ENCODE assay signal across 33 mouse cellular contexts in the genomic region with DNA sequence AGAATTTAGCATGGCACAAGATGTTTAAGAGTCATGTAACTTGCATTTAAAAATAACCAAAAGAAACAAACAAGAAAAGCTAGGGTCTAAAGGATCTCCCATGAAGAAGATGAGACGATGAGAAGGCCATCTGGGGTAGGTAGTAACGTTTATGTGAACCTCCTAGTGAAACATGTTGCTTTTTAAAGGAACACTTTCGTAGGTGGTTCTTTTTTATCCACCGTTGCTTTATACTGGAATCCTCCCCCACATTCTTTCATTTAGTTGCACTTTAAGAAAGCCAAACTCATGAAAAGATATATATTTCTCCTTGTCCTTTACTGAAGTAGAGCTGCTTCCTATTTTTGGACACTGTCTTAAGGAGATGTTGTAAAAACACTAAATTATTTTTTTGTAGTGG. TPM values are rescaled to one million over a fixed set of nuclear protein-coding genes. Genes with fewer than 3 reads are reported as not detected.
"Had no signal": no experiment of that assay in that cellular context is flagged by ENCODE, and none has a peak within 500 bp of the region (broad histone marks: within the 10 kb centered on the region; RNA-seq: fewer than 3 reads in every experiment).

No protein-coding gene starts in this region.

- H3K4me1 ChIP-seq: limb, embryonic 10.5 days; limb, embryonic 12.5 days; limb, embryonic 13.5 days; limb, embryonic 15.5 days; liver, embryonic 12.5 days; liver, embryonic 13.5 days; liver, embryonic 15.5 days; lung, embryonic 15.5 days; megakaryocyte, embryonic 14.5 days; midbrain, embryonic 10.5 days; midbrain, embryonic 12.5 days; midbrain, embryonic 13.5 days; midbrain, embryonic 15.5 days; neural tube, embryonic 12.5 days had no signal

- H3K27me3 ChIP-seq: limb, embryonic 12.5 days; limb, embryonic 13.5 days; limb, embryonic 15.5 days; liver, embryonic 12.5 days; liver, embryonic 13.5 days; liver, embryonic 15.5 days; lung, embryonic 15.5 days; megakaryocyte, embryonic 14.5 days; midbrain, embryonic 12.5 days; midbrain, embryonic 13.5 days; midbrain, embryonic 15.5 days; neural tube, embryonic 12.5 days had no signal

- H3K4me2 ChIP-seq: limb, embryonic 12.5 days; limb, embryonic 13.5 days; limb, embryonic 15.5 days; liver, embryonic 11.5 days; liver, embryonic 12.5 days; liver, embryonic 13.5 days; liver, embryonic 15.5 days; lung, embryonic 14.5 days; lung, embryonic 15.5 days; midbrain, embryonic 11.5 days; midbrain, embryonic 12.5 days; midbrain, embryonic 13.5 days; midbrain, embryonic 15.5 days; neural tube, embryonic 12.5 days had no signal

- H3K9me3 ChIP-seq: limb, embryonic 10.5 days; limb, embryonic 12.5 days; limb, embryonic 13.5 days; limb, embryonic 15.5 days; liver, embryonic 12.5 days; liver, embryonic 13.5 days; liver, embryonic 15.5 days; lung, embryonic 15.5 days; megakaryocyte, embryonic 14.5 days; midbrain, embryonic 10.5 days; midbrain, embryonic 12.5 days; midbrain, embryonic 13.5 days; midbrain, embryonic 15.5 days; neural tube, embryonic 12.5 days had no signal

- H3K27ac ChIP-seq: limb, embryonic 10.5 days; limb, embryonic 12.5 days; limb, embryonic 13.5 days; limb, embryonic 15.5 days; liver, embryonic 12.5 days; liver, embryonic 13.5 days; liver, embryonic 14.5 days; liver, embryonic 15.5 days; lung, embryonic 15.5 days; macrophage; midbrain, embryonic 10.5 days; midbrain, embryonic 12.5 days; midbrain, embryonic 13.5 days; midbrain, embryonic 15.5 days; neural tube, embryonic 12.5 days had no signal

- H3K4me3 ChIP-seq: left cerebral cortex, adult 2 months; limb, embryonic 10.5 days; limb, embryonic 12.5 days; limb, embryonic 13.5 days; limb, embryonic 15.5 days; liver, embryonic 12.5 days; liver, embryonic 13.5 days; liver, embryonic 15.5 days; lung, embryonic 15.5 days; megakaryocyte, embryonic 14.5 days; midbrain, embryonic 10.5 days; midbrain, embryonic 12.5 days; midbrain, embryonic 13.5 days; midbrain, embryonic 15.5 days; myocyte; neural tube, embryonic 12.5 days had no signal

- ATAC-seq: liver, embryonic 12.5 days; liver, postnatal 0 days; midbrain, embryonic 13.5 days; midbrain, embryonic 15.5 days; midbrain, embryonic 16.5 days had no signal

- H3K36me3 ChIP-seq: limb, embryonic 10.5 days; limb, embryonic 12.5 days; limb, embryonic 13.5 days; limb, embryonic 15.5 days; liver, embryonic 12.5 days; liver, embryonic 13.5 days; liver, embryonic 15.5 days; lung, embryonic 15.5 days; midbrain, embryonic 10.5 days; midbrain, embryonic 12.5 days; midbrain, embryonic 13.5 days; midbrain, embryonic 15.5 days; neural tube, embryonic 12.5 days had no signal

- DNase-seq: left cerebral cortex, postnatal 4 days; liver; liver, embryonic 13.5 days; liver, postnatal 0 days; lung, adult 18-20 months; lung, adult 2 months; lung, embryonic 14.5 days; lung, postnatal 10 days; lung, postnatal 14 days; lung, postnatal 36 days; lung, postnatal 4 days; midbrain, embryonic 14.5 days had no signal

- H3K9ac ChIP-seq: limb, embryonic 12.5 days; limb, embryonic 13.5 days; limb, embryonic 15.5 days; liver, embryonic 12.5 days; liver, embryonic 13.5 days; liver, embryonic 14.5 days; liver, embryonic 15.5 days; liver, postnatal 0 days; lung, embryonic 14.5 days; lung, embryonic 15.5 days; midbrain, embryonic 12.5 days; midbrain, embryonic 13.5 days; midbrain, embryonic 15.5 days; neural tube, embryonic 12.5 days had no signal

RNA-seq across cellular contexts. Expression of a gene that starts 34.7 kb away (rescaled TPM):
- total RNA-seq: megakaryocyte-erythroid progenitor cell, adult 5-6 weeks had no signal
